Mouse (Mus musculus) heart, postnatal 0 days (tissue): Measurements from ENCODE around the gene Itgb5. TPM values are rescaled to one million over a fixed set of nuclear protein-coding genes. Genes with fewer than 3 reads are reported as not detected.
A peak's percentile ranks its signal among the peaks of the same experiment; 100 is the strongest.

Experiments used
- ATAC-seq: fragments of 200-750 bp; cut with Nextera tagmentation; 2 replicates; pipeline ENCODE4 v1.8.0; 2017; ENCODE audit warnings: low read depth, moderate number of reproducible peaks, moderate library complexity; ENCODE audit not compliant: insufficient read depth
- DNase-seq: peaks from one replicate; pipeline ENCODE4 v3.0.0-alpha.2; 2016; ENCODE audit warnings: low spot score
- H3K27ac ChIP-seq: fragments of 300-500 bp; sonication (generic); 2 replicates; pipeline ENCODE4 v1.5.1; 2014; ENCODE audit warnings: low read depth, mild to moderate bottlenecking
- H3K27me3 ChIP-seq: fragments of 300-500 bp; sonication (generic); 2 replicates; pipeline ENCODE4 v1.6.1; 2014; ENCODE audit warnings: low read length, mixed read lengths; ENCODE audit not compliant: control insufficient read depth, insufficient read depth
- H3K36me3 ChIP-seq: fragments of 300-500 bp; sonication (generic); replicated peaks from 2 replicates; pipeline ENCODE4 v1.6.1; 2014; ENCODE audit warnings: low read length, mixed read lengths; ENCODE audit not compliant: control insufficient read depth, insufficient read depth
- H3K4me1 ChIP-seq: fragments of 300-500 bp; sonication (generic); 2 replicates; pipeline ENCODE4 v1.6.1; 2014; ENCODE audit warnings: antibody characterized with exemption; ENCODE audit not compliant: control insufficient read depth, insufficient read depth
- H3K4me2 ChIP-seq: fragments of 300-500 bp; sonication (generic); 2 replicates; pipeline ENCODE4 v1.6.1; 2014; ENCODE audit warnings: low read depth, mild to moderate bottlenecking, low read length, moderate library complexity
- H3K4me3 ChIP-seq: fragments of 300-500 bp; sonication (generic); 2 replicates; pipeline ENCODE4 v1.5.1; 2014; ENCODE audit warnings: low read depth, low read length
- H3K9ac ChIP-seq: fragments of 300-500 bp; sonication (generic); replicated peaks from 2 replicates; pipeline ENCODE4 v1.6.1; 2014; ENCODE audit warnings: low read depth, low read length, mixed read lengths
- H3K9me3 ChIP-seq: fragments of 300-500 bp; sonication (generic); replicated peaks from 2 replicates; pipeline ENCODE4 v1.6.1; 2016; ENCODE audit warnings: low read length; ENCODE audit not compliant: control insufficient read depth
- CTCF ChIP-seq: IDR thresholded peaks from 2 replicates; pipeline ENCODE4 v1.5.1; 2016; ENCODE audit warnings: antibody characterized with exemption, control low read depth, low read depth
- EP300 ChIP-seq: IDR thresholded peaks from 2 replicates; pipeline ENCODE4 v1.6.1; 2016; ENCODE audit warnings: antibody characterized with exemption, low read depth
- WGBS: fragments of 180-500 bp; shearing (Covaris S2); extraction: QIAGEN DNeasy Blood & Tissue Kit; methylation state at CpG from one replicate; pipeline ENCODE4 v1.1.7; 2014; 5-methylcytosine and 5-hydroxymethylcytosine counted together
- polyA plus RNA-seq: library from polyadenylated mRNA; unstranded; fragments of >200 nt; fragmentation: Nextera tagmentation; extraction: Ambion mirVana; gene quantifications from 2 replicates; pipeline ENCODE4 v1.2.1, GENCODE M21; 2015
- total RNA-seq: library from RNA; depleted of rRNA; stranded (reverse); fragments of >200 nt; gene quantifications from 2 replicates; pipeline ENCODE4 v1.2.3, GENCODE M21; 2014; ENCODE audit warnings: low replicate concordance

Itgb5 gene
- total and polyA plus RNA-seq, 2 experiments from 2014 or later = 33.4 to 116 TPM

GRCm38 (mm10) chr16:33828496-33828895 is 969 bp upstream of the Itgb5 start:
- Histone ChIP-seq H3K4me2 (no peak overlapping the region), H3K27ac (no peak overlapping the region), H3K4me3 (no peak overlapping the region), H3K9ac (no peak overlapping the region), H3K9me3 (no peaks in the 10 kb centered on the region), H3K4me1 (peaks cover 5% of the 10 kb centered on the region; the same call in 1 of the 2 replicates), H3K36me3 (no peaks in the 10 kb centered on the region), H3K27me3 (peaks cover 5% of the 10 kb centered on the region; the same call in 1 of the 2 replicates)
- TF ChIP-seq EP300 = no peak
- no peak for TF ChIP-seq CTCF
- DNase-seq = no peak
- ATAC-seq = no peak
- 92% methylated on average over 7 of the region's 7 CpGs for WGBS

- Histone ChIP-seq H3K27me3 (peaks cover 5% of the 10 kb centered on the region; the same call in 1 of the 2 replicates), H3K4me2 (peak overlapping the region; percentile 89), H3K9ac (peak overlapping the region; percentile 86), H3K9me3 (no peaks in the 10 kb centered on the region), H3K4me1 (peaks cover 20% of the 10 kb centered on the region; the same call in 1 of the 2 replicates), H3K36me3 (no peaks in the 10 kb centered on the region), H3K4me3 (peak overlapping the region; percentile 77), H3K27ac (peak overlapping the region; percentile 88)
- ATAC-seq (peak; percentile 71), DNase-seq (peak; percentile 36)
- TF ChIP-seq CTCF = no peak
- no peak for TF ChIP-seq EP300
- under 1% methylated on average over 63 of the region's 76 CpGs for WGBS
Observed at GRCm38 (mm10) chr16:33829842-33830511, 512 bp downstream of the Itgb5 start.

- peaks cover 23% of the 10 kb centered on the region; the same call in 1 of the 2 replicates for H3K4me1 ChIP-seq
- H3K27me3 ChIP-seq = peaks cover 5% of the 10 kb centered on the region; the same call in 1 of the 2 replicates
- peak overlapping the region; percentile 86 for H3K9ac ChIP-seq
- no peak for ATAC-seq
- 9% methylated on average over 18 of the region's 18 CpGs for WGBS
- DNase-seq = no peak
- H3K9me3 ChIP-seq = no peaks in the 10 kb centered on the region
- TF ChIP-seq CTCF (no peak), EP300 (no peak)
- H3K36me3 ChIP-seq = no peaks in the 10 kb centered on the region
- peak overlapping the region; percentile 77 for H3K4me3 ChIP-seq
- H3K4me2 ChIP-seq = peak overlapping the region; percentile 89
- H3K27ac ChIP-seq = peak overlapping the region; percentile 88
Observed at GRCm38 (mm10) chr16:33830512-33831105, 1.1 kb downstream of the Itgb5 start.

- TF ChIP-seq EP300 (no peak), CTCF (no peak)
- ATAC-seq (no peak), DNase-seq (no peak)
- Histone ChIP-seq H3K27ac (peak overlapping the region; percentile 71), H3K4me1 (peaks cover 23% of the 10 kb centered on the region; the same call in 1 of the 2 replicates), H3K9ac (no peak overlapping the region), H3K9me3 (no peaks in the 10 kb centered on the region), H3K36me3 (no peaks in the 10 kb centered on the region), H3K4me3 (no peak overlapping the region), H3K4me2 (no peak overlapping the region), H3K27me3 (peaks cover 5% of the 10 kb centered on the region; the same call in 1 of the 2 replicates)
- WGBS = 76% methylated on average over 6 of the region's 6 CpGs
Observed at GRCm38 (mm10) chr16:33832057-33832456, 2.6 kb downstream of the Itgb5 start.

- peak overlapping the region; percentile 35 for H3K4me3 ChIP-seq
- H3K27ac ChIP-seq = peak overlapping the region; percentile 71
- H3K27me3 ChIP-seq = peaks cover 5% of the 10 kb centered on the region; the same call in 1 of the 2 replicates
- no peaks in the 10 kb centered on the region for H3K9me3 ChIP-seq
- H3K4me2 ChIP-seq = peak overlapping the region; percentile 73
- ATAC-seq = no peak
- H3K9ac ChIP-seq = peak overlapping the region; percentile 45; the same call in 1 of the 2 replicates
- 8% methylated on average over 21 of the region's 21 CpGs for WGBS
- H3K4me1 ChIP-seq = peaks cover 23% of the 10 kb centered on the region; the same call in 1 of the 2 replicates
- peak; percentile 54 for DNase-seq
- no peaks in the 10 kb centered on the region for H3K36me3 ChIP-seq
- no peak for TF ChIP-seq CTCF
- no peak for TF ChIP-seq EP300
Observed at GRCm38 (mm10) chr16:33832728-33833428, 3.4 kb downstream of the Itgb5 start.
